Mouse (Mus musculus): ENCODE measurements around the gene Prrc2b. TPM values are rescaled to one million over a fixed set of nuclear protein-coding genes. Genes with fewer than 3 reads are reported as not detected.

The Prrc2b gene
- polyA plus RNA-seq, 1 experiment: 43.5 TPM

DNA sequence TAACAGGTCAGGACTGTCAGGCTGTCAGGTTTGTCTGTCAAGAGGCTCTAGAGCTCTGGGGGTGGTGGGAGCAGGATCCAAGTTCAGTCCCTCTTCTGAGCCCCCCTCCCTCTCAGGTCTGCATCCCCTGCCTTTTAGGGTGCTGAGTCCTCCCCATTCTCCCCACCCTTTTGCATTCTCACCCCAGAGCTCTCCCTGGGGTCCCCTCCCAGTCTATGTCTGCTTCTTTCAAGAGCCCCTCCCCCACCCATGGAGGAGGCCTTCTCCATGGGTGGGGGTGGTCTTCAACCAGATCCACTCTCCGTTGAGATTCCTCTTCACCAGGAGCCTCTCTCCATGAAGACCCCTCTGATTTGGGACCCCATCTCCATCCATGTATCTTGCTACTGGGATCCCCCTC, 747 bp upstream of the Prrc2b start:
- no peaks in the 10 kb centered on the region for H3K36me3 ChIP-seq (ENCODE audit: control insufficient read depth, insufficient read depth, low read length)
- 71% methylated on average over 1 of the region's 1 CpGs for WGBS
- peaks cover 20% of the 10 kb centered on the region for H3K4me1 ChIP-seq (ENCODE audit: control insufficient read depth, insufficient read depth, low read length)
- H3K27ac ChIP-seq (ENCODE audit: insufficient read depth, low read depth, low read length): no peak overlapping the region
- no peak for DNase-seq
- TF ChIP-seq POLR2A (IDR thresholded peaks at IDR 0.05; ENCODE audit: low read depth, low read length) (no peak), CTCF (conservative IDR thresholded peaks at IDR 0.05; ENCODE audit: insufficient read depth, insufficient read length, low read depth, low read length) (no peak)
- H3K4me3 ChIP-seq (ENCODE audit: insufficient read depth, low read depth, low read length): no peak overlapping the region
- H3K27me3 ChIP-seq (replicated peaks; ENCODE audit: control insufficient read depth, insufficient read depth, low read length): no peaks in the 10 kb centered on the region

DNA sequence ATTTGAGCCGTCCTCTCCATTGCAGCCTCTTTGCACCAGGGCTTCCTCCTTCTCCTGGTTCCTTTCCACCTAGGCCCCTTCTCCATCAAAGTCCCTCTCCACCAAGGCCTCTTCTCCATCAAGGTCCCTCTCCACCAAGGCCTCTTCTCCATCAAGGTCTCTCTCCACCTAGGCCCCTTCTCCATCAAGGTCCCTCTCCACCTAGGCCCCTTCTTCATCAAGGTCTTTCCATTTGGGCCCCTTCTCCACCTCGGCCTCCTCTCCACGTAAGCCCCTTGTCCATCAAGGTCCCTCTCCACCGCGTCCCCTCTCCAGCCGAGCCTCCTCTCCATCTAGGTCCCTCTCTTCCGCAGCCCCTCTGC, 339 bp upstream of the Prrc2b start:
- WGBS: 8% methylated on average over 7 of the region's 7 CpGs

DNA sequence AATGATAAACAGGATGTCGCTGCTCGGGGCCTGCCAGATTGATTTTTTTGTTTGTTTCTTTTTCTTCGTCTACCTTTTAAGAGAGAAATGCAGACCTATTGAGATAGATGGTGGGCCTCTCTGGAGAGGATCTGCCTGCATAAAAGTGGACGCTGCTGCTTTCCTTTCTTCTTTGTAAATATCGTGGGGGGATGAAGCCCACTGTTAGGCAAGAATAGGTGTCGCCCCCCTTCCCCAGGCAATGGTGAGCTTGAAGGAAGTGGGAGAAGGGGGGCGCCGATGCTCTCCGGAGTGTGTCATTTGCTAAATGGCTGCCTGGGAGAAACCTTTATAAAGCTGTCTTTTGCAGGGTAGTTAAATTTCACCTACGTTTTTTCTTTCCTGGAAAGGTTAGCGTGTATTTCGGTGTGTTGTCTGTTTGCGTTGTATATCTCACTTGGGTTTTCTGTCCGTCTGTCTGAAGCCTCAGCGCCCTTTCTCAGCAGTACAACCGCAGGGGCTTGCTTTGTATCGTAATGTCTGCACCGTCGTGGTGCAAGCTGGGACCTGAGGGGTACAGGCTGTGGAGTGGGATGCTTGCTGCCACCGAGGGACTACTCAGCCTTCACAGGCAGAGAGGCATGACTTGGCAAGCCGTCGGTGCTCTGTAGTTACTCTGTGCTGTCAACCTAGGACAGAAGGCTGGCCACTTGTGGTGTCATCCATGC, 931 bp downstream of the Prrc2b start:
- WGBS: under 1% methylated on average over 22 of the region's 22 CpGs
- peak overlapping the region; percentile 70 for H3K4me3 ChIP-seq (ENCODE audit: insufficient read depth, low read depth, low read length)
- H3K4me1 ChIP-seq (ENCODE audit: control insufficient read depth, insufficient read depth, low read length): peaks cover 36% of the 10 kb centered on the region
- DNase-seq: peak; percentile 63
- H3K27ac ChIP-seq (ENCODE audit: insufficient read depth, low read depth, low read length): peak overlapping the region; percentile 79
- H3K36me3 ChIP-seq (ENCODE audit: control insufficient read depth, insufficient read depth, low read length): no peaks in the 10 kb centered on the region
- H3K27me3 ChIP-seq (replicated peaks; ENCODE audit: control insufficient read depth, insufficient read depth, low read length): no peaks in the 10 kb centered on the region
- TF ChIP-seq CTCF (conservative IDR thresholded peaks at IDR 0.05; ENCODE audit: insufficient read depth, insufficient read length, low read depth, low read length) (no peak), POLR2A (IDR thresholded peaks at IDR 0.05; ENCODE audit: low read depth, low read length) (no peak)

More for the DNA sequence above, 339 bp upstream of the Prrc2b start:
- Histone ChIP-seq H3K27me3 (replicated peaks; ENCODE audit: control insufficient read depth, insufficient read depth, low read length) (no peaks in the 10 kb centered on the region), H3K4me1 (ENCODE audit: control insufficient read depth, insufficient read depth, low read length) (peaks cover 25% of the 10 kb centered on the region), H3K27ac (ENCODE audit: insufficient read depth, low read depth, low read length) (peak overlapping the region; percentile 83), H3K4me3 (ENCODE audit: insufficient read depth, low read depth, low read length) (peak overlapping the region; percentile 70), H3K36me3 (ENCODE audit: control insufficient read depth, insufficient read depth, low read length) (no peaks in the 10 kb centered on the region)
- DNase-seq: no peak
- TF ChIP-seq POLR2A (IDR thresholded peaks at IDR 0.05; ENCODE audit: low read depth, low read length) (no peak), CTCF (conservative IDR thresholded peaks at IDR 0.05; ENCODE audit: insufficient read depth, insufficient read length, low read depth, low read length) (no peak)

DNA sequence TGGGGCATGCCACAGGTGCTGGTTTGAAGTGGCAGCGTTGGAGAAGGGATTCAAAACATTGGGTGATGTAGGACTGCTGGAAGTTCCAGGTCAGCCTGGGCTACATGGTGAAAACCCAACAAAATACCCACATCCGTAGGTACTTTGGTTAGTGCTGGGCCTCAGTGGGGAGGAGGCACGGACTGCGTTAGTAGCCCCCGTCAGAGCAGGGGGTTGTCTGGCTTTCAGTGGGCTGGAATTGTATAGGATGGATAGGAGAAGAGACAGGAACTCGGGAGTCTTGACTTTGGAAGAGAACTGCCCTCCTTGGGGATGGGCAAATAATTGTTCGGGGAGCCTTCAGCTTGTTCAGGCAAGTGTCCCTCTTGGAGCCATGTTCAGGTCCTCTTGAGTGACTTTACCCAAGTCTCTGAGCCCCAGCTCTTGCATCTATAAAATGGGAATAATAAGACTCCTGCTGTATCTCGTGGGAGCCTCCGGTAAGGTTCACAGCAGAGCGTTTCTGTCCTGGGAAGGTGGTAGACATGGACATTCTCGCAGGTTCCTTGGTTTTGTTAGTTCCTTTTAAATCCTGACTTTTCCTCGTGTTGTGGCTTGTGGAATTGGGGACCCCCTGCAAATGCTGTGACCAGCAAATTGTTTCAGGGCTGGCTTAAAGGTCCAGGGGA, 1.6 kb downstream of the Prrc2b start:
- no peaks in the 10 kb centered on the region for H3K36me3 ChIP-seq (ENCODE audit: control insufficient read depth, insufficient read depth, low read length)
- TF ChIP-seq POLR2A (IDR thresholded peaks at IDR 0.05; ENCODE audit: low read depth, low read length) (no peak), CTCF (conservative IDR thresholded peaks at IDR 0.05; ENCODE audit: insufficient read depth, insufficient read length, low read depth, low read length) (no peak)
- peak overlapping the region; percentile 79 for H3K27ac ChIP-seq (ENCODE audit: insufficient read depth, low read depth, low read length)
- 11% methylated on average over 12 of the region's 12 CpGs for WGBS
- no peak for DNase-seq
- peaks cover 42% of the 10 kb centered on the region for H3K4me1 ChIP-seq (ENCODE audit: control insufficient read depth, insufficient read depth, low read length)
- peak overlapping the region; percentile 70 for H3K4me3 ChIP-seq (ENCODE audit: insufficient read depth, low read depth, low read length)
- H3K27me3 ChIP-seq (replicated peaks; ENCODE audit: control insufficient read depth, insufficient read depth, low read length): no peaks in the 10 kb centered on the region

DNA sequence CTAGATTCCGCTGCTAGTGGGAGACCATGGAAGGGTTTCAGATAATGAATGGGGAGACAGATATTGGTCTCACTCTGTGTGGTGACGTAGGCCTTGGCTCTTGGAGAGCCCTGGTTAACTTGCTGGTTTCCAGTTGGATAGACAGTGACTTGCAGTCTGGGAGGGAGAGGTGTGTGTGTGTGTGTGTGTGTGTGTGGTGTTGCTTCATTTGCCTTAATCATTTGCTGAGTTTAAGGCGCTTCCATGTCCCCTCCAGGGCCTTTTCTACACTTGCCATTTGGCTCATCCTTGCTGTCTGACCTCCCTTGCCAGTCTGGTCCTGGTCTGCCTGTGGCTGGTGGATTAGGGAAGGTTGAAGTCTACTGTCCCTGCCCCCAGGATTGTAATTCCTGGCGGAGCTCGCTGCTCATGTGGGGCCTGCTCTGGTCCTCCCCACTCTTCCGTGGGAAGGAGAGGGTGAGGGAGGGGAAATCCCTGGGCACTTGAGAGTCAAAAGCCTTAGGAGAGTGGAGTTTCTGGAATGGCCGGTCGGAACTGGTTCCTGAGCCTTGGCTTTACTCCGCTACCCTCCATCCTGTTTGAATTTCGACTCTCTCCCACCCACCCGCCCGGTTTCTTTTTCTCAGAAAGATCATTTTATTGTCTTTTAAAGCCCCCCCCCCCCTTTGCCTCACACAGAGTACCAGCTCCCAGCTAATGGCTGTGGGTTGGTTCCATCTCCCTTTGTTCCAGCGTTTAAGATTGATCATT, 2.3 kb downstream of the Prrc2b start:
- DNase-seq: peak; percentile 81
- no peak for TF ChIP-seq POLR2A (IDR thresholded peaks at IDR 0.05; ENCODE audit: low read depth, low read length)
- Histone ChIP-seq H3K27ac (ENCODE audit: insufficient read depth, low read depth, low read length) (peak overlapping the region; percentile 79), H3K36me3 (ENCODE audit: control insufficient read depth, insufficient read depth, low read length) (no peaks in the 10 kb centered on the region), H3K4me1 (ENCODE audit: control insufficient read depth, insufficient read depth, low read length) (peaks cover 42% of the 10 kb centered on the region), H3K4me3 (ENCODE audit: insufficient read depth, low read depth, low read length) (peak overlapping the region; percentile 5; the same call in 1 of the 2 replicates), H3K27me3 (replicated peaks; ENCODE audit: control insufficient read depth, insufficient read depth, low read length) (no peaks in the 10 kb centered on the region)
- 5% methylated on average over 13 of the region's 13 CpGs for WGBS

DNA sequence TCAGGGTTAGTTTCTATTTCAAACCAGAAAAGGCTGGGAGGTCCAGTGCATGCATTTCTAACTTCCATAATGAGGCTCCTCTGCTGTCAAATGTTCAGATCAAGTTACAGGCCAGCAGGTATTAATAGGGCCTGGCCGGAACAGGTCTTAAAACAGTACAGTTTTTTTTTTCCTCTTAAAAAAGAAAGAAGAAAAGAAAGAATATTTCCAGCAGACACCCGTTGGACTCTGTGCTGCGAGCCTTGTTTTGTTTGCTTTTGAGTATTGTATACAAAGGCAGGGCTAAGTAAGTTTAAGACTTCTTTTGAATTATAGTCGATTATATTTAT, 2.9 kb downstream of the Prrc2b start:
- 10% methylated on average over 4 of the region's 4 CpGs for WGBS
- DNase-seq: no peak
- Histone ChIP-seq H3K27ac (ENCODE audit: insufficient read depth, low read depth, low read length) (peak overlapping the region; percentile 59), H3K27me3 (replicated peaks; ENCODE audit: control insufficient read depth, insufficient read depth, low read length) (no peaks in the 10 kb centered on the region), H3K4me1 (ENCODE audit: control insufficient read depth, insufficient read depth, low read length) (peaks cover 46% of the 10 kb centered on the region), H3K36me3 (ENCODE audit: control insufficient read depth, insufficient read depth, low read length) (no peaks in the 10 kb centered on the region), H3K4me3 (ENCODE audit: insufficient read depth, low read depth, low read length) (no peak overlapping the region)
- no peak for TF ChIP-seq CTCF (conservative IDR thresholded peaks at IDR 0.05; ENCODE audit: insufficient read depth, insufficient read length, low read depth, low read length)
- TF ChIP-seq POLR2A (IDR thresholded peaks at IDR 0.05; ENCODE audit: low read depth, low read length): no peak

All from kidney, adult 2 months (tissue).